Mouse (Mus musculus) intestine, embryonic 15.5 days (tissue): ENCODE data around the gene Runx2. TPM values are rescaled to one million over a fixed set of nuclear protein-coding genes. Genes with fewer than 3 reads are reported as not detected.
A peak's percentile ranks its signal among the peaks of the same experiment; 100 is the strongest.

ENCODE experiments used
- ATAC-seq: fragments of 200-750 bp; cut with Nextera tagmentation; 2 replicates; pipeline ENCODE4 v1.8.0; 2017; ENCODE audit warnings: moderate TSS enrichment, moderate library complexity
- H3K27ac ChIP-seq: fragments of 300-500 bp; sonication (generic); 2 replicates; pipeline ENCODE4 v1.5.1; 2015; ENCODE audit warnings: mild to moderate bottlenecking, inconsistent platforms
- H3K27me3 ChIP-seq: fragments of 300-500 bp; sonication (generic); replicated peaks from 2 replicates; pipeline ENCODE4 v1.6.1; 2015; ENCODE audit warnings: inconsistent platforms
- H3K36me3 ChIP-seq: fragments of 300-500 bp; sonication (generic); 2 replicates; pipeline ENCODE4 v1.6.1; 2015; ENCODE audit warnings: inconsistent platforms
- H3K4me1 ChIP-seq: fragments of 300-500 bp; sonication (generic); replicated peaks from 2 replicates; pipeline ENCODE4 v1.6.1; 2015; ENCODE audit warnings: inconsistent platforms
- H3K4me2 ChIP-seq: fragments of 300-500 bp; sonication (generic); replicated peaks from 2 replicates; pipeline ENCODE4 v1.6.1; 2015; ENCODE audit warnings: mild to moderate bottlenecking, inconsistent platforms
- H3K4me3 ChIP-seq: fragments of 300-500 bp; sonication (generic); replicated peaks from 2 replicates; pipeline ENCODE4 v1.5.1; 2015; ENCODE audit warnings: inconsistent platforms
- H3K9ac ChIP-seq: fragments of 300-500 bp; sonication (generic); 2 replicates; pipeline ENCODE4 v1.6.1; 2015; ENCODE audit warnings: inconsistent platforms
- H3K9me3 ChIP-seq: fragments of 300-500 bp; sonication (generic); 2 replicates; pipeline ENCODE4 v1.6.1; 2016; ENCODE audit warnings: inconsistent platforms
- WGBS: fragments of 180-500 bp; shearing (Covaris S2); methylation state at CpG from one replicate; pipeline ENCODE4 v1.1.7; 2015; 5-methylcytosine and 5-hydroxymethylcytosine counted together
- polyA plus RNA-seq: library from polyadenylated mRNA; unstranded; fragments of >200 nt; fragmentation: Nextera tagmentation; extraction: Ambion mirVana; gene quantifications from 2 replicates; pipeline ENCODE4 v1.2.1, GENCODE M21; 2015

Runx2 gene
- polyA plus RNA-seq, 1 experiment from 2014 or later, result 1.2 TPM

DNA sequence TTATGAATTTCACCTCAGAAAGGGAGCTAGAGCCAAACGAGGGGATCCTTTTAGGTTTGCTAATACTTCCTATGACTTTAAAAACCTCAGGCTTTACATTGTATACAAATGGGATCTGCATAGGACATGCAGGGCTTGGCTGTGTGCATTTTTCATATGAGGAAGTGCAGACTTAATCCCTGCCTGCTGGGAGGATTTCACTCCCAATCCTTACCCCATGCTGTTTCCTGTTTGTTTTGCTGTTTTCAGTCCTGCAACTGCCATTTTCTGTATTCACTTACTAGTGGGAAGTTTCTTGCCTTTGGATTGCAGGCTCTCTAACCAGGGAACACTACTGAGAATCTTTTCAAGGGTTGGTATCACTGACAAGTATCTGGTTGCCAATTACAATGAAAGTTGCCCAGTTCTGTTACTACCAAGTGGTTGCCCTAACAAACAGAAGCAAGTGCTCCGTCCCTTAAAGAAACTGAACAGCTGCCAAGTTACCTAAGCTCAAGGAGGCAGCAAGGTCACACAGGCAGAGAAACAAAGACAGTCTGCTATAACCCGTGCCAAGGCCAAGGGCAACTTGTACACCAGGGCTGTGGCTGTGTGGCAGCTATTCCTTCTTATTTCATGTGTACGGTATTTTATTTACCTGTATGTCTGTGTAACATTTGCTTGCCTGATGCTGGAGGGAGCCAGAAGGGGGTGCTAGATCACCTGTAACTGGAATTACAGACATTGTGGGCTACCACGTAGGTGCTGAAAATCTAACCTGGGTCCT lies 25.4 kb downstream of the Runx2 start:
- H3K4me3 ChIP-seq, result no peak overlapping the region
- no peak overlapping the region for H3K27ac ChIP-seq
- H3K4me1 ChIP-seq, result no peaks in the 10 kb centered on the region
- no peaks in the 10 kb centered on the region for H3K9me3 ChIP-seq
- no peaks in the 10 kb centered on the region for H3K27me3 ChIP-seq
- no peaks in the 10 kb centered on the region for H3K36me3 ChIP-seq
- ATAC-seq, result no peak
- WGBS, result 85% methylated on average over 5 of the region's 5 CpGs
- H3K9ac ChIP-seq, result no peak overlapping the region
- H3K4me2 ChIP-seq, result no peak overlapping the region

- H3K27me3 ChIP-seq, result no peaks in the 10 kb centered on the region
- no peak overlapping the region for H3K4me3 ChIP-seq
- no peaks in the 10 kb centered on the region for H3K36me3 ChIP-seq
- peaks cover 3% of the 10 kb centered on the region; the same call in 1 of the 2 replicates for H3K4me1 ChIP-seq
- no peak overlapping the region for H3K4me2 ChIP-seq
- no peak overlapping the region for H3K9ac ChIP-seq
- no peak overlapping the region for H3K27ac ChIP-seq
- H3K9me3 ChIP-seq, result no peaks in the 10 kb centered on the region
- ATAC-seq, result no peak
- WGBS, result 75% methylated on average over 2 of the region's 2 CpGs
Measured at GRCm38 (mm10) chr17:44783143-44783542, 31.5 kb downstream of the Runx2 start.

DNA sequence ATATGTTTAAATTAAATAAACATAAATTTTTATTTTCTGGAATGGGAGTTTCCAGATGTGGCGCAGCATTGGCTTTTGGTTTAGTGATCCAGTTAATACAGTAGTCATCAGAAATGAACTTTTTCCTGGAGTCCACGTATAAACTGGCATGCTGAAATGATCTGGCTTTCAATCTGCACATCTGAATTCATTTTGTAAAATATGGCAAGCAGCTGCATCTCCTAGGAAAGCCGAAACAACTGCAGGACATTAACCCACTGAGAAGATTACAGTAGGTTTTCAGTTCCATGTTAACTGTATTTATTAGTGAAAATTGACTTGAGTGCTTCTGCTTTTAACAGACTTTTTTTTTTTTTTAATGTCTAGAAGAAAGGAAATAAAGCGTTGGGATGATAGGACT lies 32.2 kb downstream of the Runx2 start:
- Histone ChIP-seq H3K9me3 (no peaks in the 10 kb centered on the region), H3K4me1 (peaks cover 4% of the 10 kb centered on the region; the same call in 1 of the 2 replicates), H3K9ac (no peak overlapping the region), H3K27me3 (no peaks in the 10 kb centered on the region), H3K4me2 (no peak overlapping the region), H3K36me3 (no peaks in the 10 kb centered on the region), H3K4me3 (no peak overlapping the region), H3K27ac (no peak overlapping the region)
- WGBS, result 91% methylated on average over 4 of the region's 4 CpGs
- no peak for ATAC-seq

- Histone ChIP-seq H3K9ac (no peak overlapping the region), H3K4me1 (peaks cover 4% of the 10 kb centered on the region; the same call in 1 of the 2 replicates), H3K36me3 (no peaks in the 10 kb centered on the region), H3K27me3 (no peaks in the 10 kb centered on the region), H3K4me3 (no peak overlapping the region), H3K27ac (no peak overlapping the region), H3K4me2 (no peak overlapping the region), H3K9me3 (no peaks in the 10 kb centered on the region)
- 64% methylated on average over 4 of the region's 4 CpGs for WGBS
- ATAC-seq, result no peak
Measured at GRCm38 (mm10) chr17:44780353-44780752, 34.2 kb downstream of the Runx2 start.

GRCm38 (mm10) chr17:44778141-44778540 lies 36.5 kb downstream of the Runx2 start:
- ATAC-seq, result no peak
- H3K4me2 ChIP-seq, result peak overlapping the region; percentile 83
- no peaks in the 10 kb centered on the region for H3K36me3 ChIP-seq
- no peak overlapping the region for H3K9ac ChIP-seq
- peaks cover 4% of the 10 kb centered on the region; the same call in 1 of the 2 replicates for H3K4me1 ChIP-seq
- no peaks in the 10 kb centered on the region for H3K9me3 ChIP-seq
- H3K27ac ChIP-seq, result no peak overlapping the region
- 69% methylated on average over 5 of the region's 5 CpGs for WGBS
- peak overlapping the region; percentile 81 for H3K4me3 ChIP-seq
- no peaks in the 10 kb centered on the region for H3K27me3 ChIP-seq

- peak overlapping the region; percentile 81 for H3K4me3 ChIP-seq
- peak; percentile 89 for ATAC-seq
- no peaks in the 10 kb centered on the region for H3K9me3 ChIP-seq
- H3K9ac ChIP-seq, result peak overlapping the region; percentile 92
- H3K27ac ChIP-seq, result peak overlapping the region; percentile 86
- no peaks in the 10 kb centered on the region for H3K27me3 ChIP-seq
- peaks cover 4% of the 10 kb centered on the region; the same call in 1 of the 2 replicates for H3K4me1 ChIP-seq
- no peaks in the 10 kb centered on the region for H3K36me3 ChIP-seq
- peak overlapping the region; percentile 83 for H3K4me2 ChIP-seq
- WGBS, result 0% methylated on average over 35 of the region's 35 CpGs
Measured at GRCm38 (mm10) chr17:44777337-44777804, 37.2 kb downstream of the Runx2 start.

DNA sequence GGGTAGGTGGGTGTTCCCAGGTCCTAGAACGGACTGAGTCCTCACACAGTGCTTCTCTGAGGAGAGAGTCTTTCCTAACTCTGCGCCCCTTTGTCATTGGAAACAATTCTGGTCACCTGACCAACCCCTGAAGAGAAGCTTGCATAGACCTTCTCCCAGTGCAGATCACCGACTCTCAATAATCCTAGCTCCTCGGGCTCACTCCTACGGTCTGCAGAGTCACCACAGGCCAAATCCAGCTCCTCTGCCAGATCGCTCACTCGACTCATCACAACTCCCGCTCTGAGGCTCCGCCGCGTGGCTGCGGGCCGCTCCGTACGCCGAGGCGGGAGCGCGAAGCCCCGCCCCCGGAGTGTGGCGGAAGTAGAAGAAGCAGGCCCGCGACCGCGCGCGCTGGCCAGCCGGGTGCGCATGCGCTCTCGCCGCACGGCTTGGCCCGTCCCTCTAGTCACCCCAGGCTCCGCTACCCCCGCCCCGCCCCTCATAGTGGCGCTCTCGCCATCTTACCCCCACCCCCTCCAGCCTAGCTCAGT lies 37.8 kb downstream of the Runx2 start, which contains the start of gene Supt3:
Supt3 (plus strand) TSS at position 415 of the 533 bp plus-strand sequence.
- Histone ChIP-seq H3K27ac (peak within 1 kb of the TSS; percentile 86), H3K27me3 (no peaks in the 10 kb centered on the region), H3K9ac (peak within 1 kb of the TSS; percentile 92), H3K4me2 (peak within 1 kb of the TSS; percentile 83), H3K36me3 (no peaks in the 10 kb centered on the region), H3K4me1 (peaks cover 4% of the 10 kb centered on the region; the same call in 1 of the 2 replicates), H3K9me3 (no peaks in the 10 kb centered on the region), H3K4me3 (peak within 1 kb of the TSS; percentile 81)
- peak; percentile 99 for ATAC-seq
- WGBS, result under 1% methylated on average over 36 of the region's 40 CpGs

DNA sequence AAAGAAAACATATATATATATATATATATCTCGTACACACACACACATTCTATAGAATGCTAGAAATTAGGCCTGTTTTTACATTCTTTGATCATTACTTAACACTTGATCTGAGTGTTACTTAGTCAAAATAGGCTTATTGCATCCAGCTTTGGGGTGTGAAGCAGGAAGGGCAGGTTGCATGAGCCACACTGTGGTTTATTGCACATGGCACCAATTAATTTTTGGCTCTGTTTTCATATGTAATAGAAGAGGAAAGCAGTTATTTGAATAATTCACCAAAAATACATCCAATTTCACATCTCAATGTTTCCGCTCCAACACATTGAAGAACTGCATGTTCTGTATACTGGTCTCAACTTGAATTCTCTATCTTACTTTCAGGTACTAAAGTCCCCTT lies 42.0 kb downstream of the Runx2 start:
- ATAC-seq, result no peak
- no peaks in the 10 kb centered on the region for H3K4me1 ChIP-seq
- H3K9me3 ChIP-seq, result no peaks in the 10 kb centered on the region
- H3K36me3 ChIP-seq, result no peaks in the 10 kb centered on the region
- WGBS, result 93% methylated on average over 2 of the region's 2 CpGs
- no peak overlapping the region for H3K4me2 ChIP-seq
- H3K27ac ChIP-seq, result no peak overlapping the region
- no peaks in the 10 kb centered on the region for H3K27me3 ChIP-seq
- H3K4me3 ChIP-seq, result no peak overlapping the region
- no peak overlapping the region for H3K9ac ChIP-seq

GRCm38 (mm10) chr17:44770871-44771270 lies 43.7 kb downstream of the Runx2 start:
- Histone ChIP-seq H3K27me3 (no peaks in the 10 kb centered on the region), H3K4me3 (no peak overlapping the region), H3K36me3 (no peaks in the 10 kb centered on the region), H3K27ac (no peak overlapping the region), H3K4me1 (no peaks in the 10 kb centered on the region), H3K9ac (no peak overlapping the region), H3K9me3 (no peaks in the 10 kb centered on the region), H3K4me2 (no peak overlapping the region)
- ATAC-seq, result no peak
- WGBS, result 83% methylated on average over 2 of the region's 2 CpGs

GRCm38 (mm10) chr17:44768522-44768921 lies 46.1 kb downstream of the Runx2 start:
- H3K27me3 ChIP-seq, result no peaks in the 10 kb centered on the region
- WGBS, result 76% methylated on average over 5 of the region's 5 CpGs
- no peaks in the 10 kb centered on the region for H3K36me3 ChIP-seq
- ATAC-seq, result no peak
- H3K4me3 ChIP-seq, result no peak overlapping the region
- no peaks in the 10 kb centered on the region for H3K4me1 ChIP-seq
- H3K4me2 ChIP-seq, result no peak overlapping the region
- H3K9me3 ChIP-seq, result no peaks in the 10 kb centered on the region
- no peak overlapping the region for H3K9ac ChIP-seq
- no peak overlapping the region for H3K27ac ChIP-seq

GRCm38 (mm10) chr17:44767375-44767774 lies 47.2 kb downstream of the Runx2 start:
- no peak overlapping the region for H3K9ac ChIP-seq
- H3K27ac ChIP-seq, result no peak overlapping the region
- H3K4me1 ChIP-seq, result no peaks in the 10 kb centered on the region
- no peaks in the 10 kb centered on the region for H3K27me3 ChIP-seq
- 78% methylated on average over 1 of the region's 1 CpGs for WGBS
- ATAC-seq, result no peak
- no peak overlapping the region for H3K4me2 ChIP-seq
- no peaks in the 10 kb centered on the region for H3K9me3 ChIP-seq
- no peaks in the 10 kb centered on the region for H3K36me3 ChIP-seq
- H3K4me3 ChIP-seq, result no peak overlapping the region

DNA sequence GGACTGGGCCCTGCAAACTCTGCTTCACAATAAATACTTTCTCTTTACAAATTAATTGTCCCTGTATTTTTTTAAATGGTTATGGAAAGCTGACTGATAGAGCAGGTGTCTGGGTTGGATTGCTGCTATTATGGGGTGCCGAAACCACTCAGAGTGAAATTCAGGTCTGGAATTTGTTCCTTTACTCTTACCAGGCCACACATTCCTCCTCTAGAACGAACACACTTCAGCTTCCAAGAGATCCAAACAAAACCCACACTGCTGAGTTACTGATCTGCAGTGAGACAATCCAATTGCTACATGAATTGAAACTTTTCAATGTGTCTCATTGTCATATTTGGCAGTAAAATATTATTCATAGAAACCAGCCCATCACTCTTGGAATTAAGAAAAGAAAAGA lies 47.6 kb downstream of the Runx2 start:
- no peak overlapping the region for H3K27ac ChIP-seq

More for the DNA sequence above, 47.6 kb downstream of the Runx2 start:
- no peaks in the 10 kb centered on the region for H3K9me3 ChIP-seq
- no peaks in the 10 kb centered on the region for H3K36me3 ChIP-seq
- no peak overlapping the region for H3K9ac ChIP-seq
- no peaks in the 10 kb centered on the region for H3K4me1 ChIP-seq
- WGBS, result 56% methylated on average over 2 of the region's 2 CpGs
- ATAC-seq, result no peak
- H3K4me2 ChIP-seq, result no peak overlapping the region
- no peak overlapping the region for H3K4me3 ChIP-seq
- no peaks in the 10 kb centered on the region for H3K27me3 ChIP-seq
